Mouse (Mus musculus): ENCODE results near the gene Carmil3. TPM values are rescaled to one million over a fixed set of nuclear protein-coding genes. Genes with fewer than 3 reads are reported as not detected.

Gene Carmil3
- polyA plus RNA-seq, 1 experiment from 2014 or later, result 3.4 TPM

GRCm38 (mm10) chr14:55478651-55479599, 11.5 kb upstream of the Carmil3 start, which contains the start of gene Dhrs4:
TSS of gene Dhrs4 (plus strand) at chr14:55478758.
- no peaks in the 10 kb centered on the region; the same call in 1 of the 2 replicates for H3K4me1 ChIP-seq (ENCODE audit: control insufficient read depth, insufficient read depth, low read length)
- ATAC-seq (ENCODE audit: low read depth), result peak; percentile 98
- peak within 1 kb of the TSS; percentile 71 for H3K4me3 ChIP-seq (ENCODE audit: low read depth, low read length)
- H3K9ac ChIP-seq (ENCODE audit: low read depth, low read length), result peak within 1 kb of the TSS; percentile 77
- H3K9me3 ChIP-seq (ENCODE audit: control insufficient read depth, low read length), result no peaks in the 10 kb centered on the region
- peak within 1 kb of the TSS; percentile 86 for H3K27ac ChIP-seq (replicated peaks; ENCODE audit: low read depth, low read length)
- peak within 1 kb of the TSS; percentile 69 for H3K4me2 ChIP-seq (ENCODE audit: low read depth, low read length)
- DNase-seq (ENCODE audit: low spot score), result peak; percentile 94
- WGBS, result 1% methylated on average over 27 of the region's 38 CpGs
- peaks cover 13% of the 10 kb centered on the region; the same call in 1 of the 2 replicates for H3K36me3 ChIP-seq (ENCODE audit: control insufficient read depth, insufficient read depth, low read length)
- no peaks in the 10 kb centered on the region for H3K27me3 ChIP-seq (replicated peaks; ENCODE audit: control insufficient read depth, insufficient read depth, low read length)

- Histone ChIP-seq H3K4me2 (ENCODE audit: low read depth, low read length) (peak overlapping the region; percentile 69), H3K9me3 (ENCODE audit: control insufficient read depth, low read length) (no peaks in the 10 kb centered on the region), H3K4me3 (ENCODE audit: low read depth, low read length) (0 out of 2 replicates have a peak overlapping the region, but pooled peaks have one; percentile 71), H3K9ac (ENCODE audit: low read depth, low read length) (no peak overlapping the region), H3K27ac (replicated peaks; ENCODE audit: low read depth, low read length) (no peak overlapping the region), H3K27me3 (replicated peaks; ENCODE audit: control insufficient read depth, insufficient read depth, low read length) (no peaks in the 10 kb centered on the region), H3K36me3 (ENCODE audit: control insufficient read depth, insufficient read depth, low read length) (peaks cover 17% of the 10 kb centered on the region; the same call in 1 of the 2 replicates), H3K4me1 (ENCODE audit: control insufficient read depth, insufficient read depth, low read length) (no peaks in the 10 kb centered on the region; the same call in 1 of the 2 replicates)
- DNase-seq (ENCODE audit: low spot score) (no peak), ATAC-seq (ENCODE audit: low read depth) (no peak)
- WGBS, result 90% methylated on average over 10 of the region's 10 CpGs
These were observed 10.8 kb upstream of the Carmil3 start for GRCm38 (mm10) chr14:55479629-55480028.

- Histone ChIP-seq H3K4me2 (ENCODE audit: low read depth, low read length) (no peak overlapping the region), H3K9me3 (ENCODE audit: control insufficient read depth, low read length) (no peaks in the 10 kb centered on the region), H3K27me3 (replicated peaks; ENCODE audit: control insufficient read depth, insufficient read depth, low read length) (no peaks in the 10 kb centered on the region), H3K9ac (ENCODE audit: low read depth, low read length) (no peak overlapping the region), H3K27ac (replicated peaks; ENCODE audit: low read depth, low read length) (no peak overlapping the region), H3K4me1 (ENCODE audit: control insufficient read depth, insufficient read depth, low read length) (no peaks in the 10 kb centered on the region; the same call in 1 of the 2 replicates), H3K4me3 (ENCODE audit: low read depth, low read length) (no peak overlapping the region), H3K36me3 (ENCODE audit: control insufficient read depth, insufficient read depth, low read length) (peaks cover 18% of the 10 kb centered on the region; the same call in 1 of the 2 replicates)
- 78% methylated on average over 5 of the region's 5 CpGs for WGBS
- DNase-seq (ENCODE audit: low spot score) (no peak), ATAC-seq (ENCODE audit: low read depth) (no peak)
These were observed 5.9 kb upstream of the Carmil3 start for GRCm38 (mm10) chr14:55484430-55485085.

- WGBS, result 85% methylated on average over 8 of the region's 8 CpGs
- no peak overlapping the region for H3K27ac ChIP-seq (replicated peaks; ENCODE audit: low read depth, low read length)
- H3K36me3 ChIP-seq (ENCODE audit: control insufficient read depth, insufficient read depth, low read length), result peaks cover 9% of the 10 kb centered on the region; the same call in 1 of the 2 replicates
- H3K27me3 ChIP-seq (replicated peaks; ENCODE audit: control insufficient read depth, insufficient read depth, low read length), result no peaks in the 10 kb centered on the region
- H3K4me1 ChIP-seq (ENCODE audit: control insufficient read depth, insufficient read depth, low read length), result 0 out of 2 replicates have a peak, but pooled peaks cover 3% of the 10 kb centered on the region
- ATAC-seq (ENCODE audit: low read depth) (no peak), DNase-seq (ENCODE audit: low spot score) (no peak)
- H3K4me2 ChIP-seq (ENCODE audit: low read depth, low read length), result no peak overlapping the region
- no peak overlapping the region for H3K4me3 ChIP-seq (ENCODE audit: low read depth, low read length)
- H3K9me3 ChIP-seq (ENCODE audit: control insufficient read depth, low read length), result no peaks in the 10 kb centered on the region
- no peak overlapping the region for H3K9ac ChIP-seq (ENCODE audit: low read depth, low read length)
These were observed 3.6 kb upstream of the Carmil3 start for GRCm38 (mm10) chr14:55486836-55487235.

- DNase-seq (ENCODE audit: low spot score) (peak; percentile 70), ATAC-seq (ENCODE audit: low read depth) (peak; percentile 66)
- Histone ChIP-seq H3K9ac (ENCODE audit: low read depth, low read length) (peak overlapping the region; percentile 72), H3K4me1 (ENCODE audit: control insufficient read depth, insufficient read depth, low read length) (0 out of 2 replicates have a peak, but pooled peaks cover 3% of the 10 kb centered on the region), H3K27me3 (replicated peaks; ENCODE audit: control insufficient read depth, insufficient read depth, low read length) (no peaks in the 10 kb centered on the region), H3K36me3 (ENCODE audit: control insufficient read depth, insufficient read depth, low read length) (no peaks in the 10 kb centered on the region), H3K9me3 (ENCODE audit: control insufficient read depth, low read length) (no peaks in the 10 kb centered on the region), H3K4me2 (ENCODE audit: low read depth, low read length) (peak overlapping the region; percentile 89), H3K4me3 (ENCODE audit: low read depth, low read length) (peak overlapping the region; percentile 70), H3K27ac (replicated peaks; ENCODE audit: low read depth, low read length) (peak overlapping the region; percentile 66)
- 2% methylated on average over 18 of the region's 30 CpGs for WGBS
These were observed 911 bp downstream of the Carmil3 start for GRCm38 (mm10) chr14:55491291-55491833.

- Histone ChIP-seq H3K4me3 (ENCODE audit: low read depth, low read length) (no peak overlapping the region), H3K27ac (replicated peaks; ENCODE audit: low read depth, low read length) (no peak overlapping the region)
- WGBS, result 20% methylated on average over 3 of the region's 3 CpGs
These were observed 1.7 kb downstream of the Carmil3 start for GRCm38 (mm10) chr14:55492103-55492502.

GRCm38 (mm10) chr14:55495509-55496240, 5.2 kb downstream of the Carmil3 start:
- Histone ChIP-seq H3K9ac (ENCODE audit: low read depth, low read length) (no peak overlapping the region), H3K27ac (replicated peaks; ENCODE audit: low read depth, low read length) (no peak overlapping the region), H3K9me3 (ENCODE audit: control insufficient read depth, low read length) (no peaks in the 10 kb centered on the region), H3K4me2 (ENCODE audit: low read depth, low read length) (no peak overlapping the region), H3K36me3 (ENCODE audit: control insufficient read depth, insufficient read depth, low read length) (no peaks in the 10 kb centered on the region), H3K4me1 (ENCODE audit: control insufficient read depth, insufficient read depth, low read length) (0 out of 2 replicates have a peak, but pooled peaks cover 3% of the 10 kb centered on the region), H3K27me3 (replicated peaks; ENCODE audit: control insufficient read depth, insufficient read depth, low read length) (no peaks in the 10 kb centered on the region), H3K4me3 (ENCODE audit: low read depth, low read length) (no peak overlapping the region)
- no peak for DNase-seq (ENCODE audit: low spot score)
- no peak for ATAC-seq (ENCODE audit: low read depth)
- WGBS, result 70% methylated on average over 17 of the region's 20 CpGs

More at GRCm38 (mm10) chr14:55492103-55492502, 1.7 kb downstream of the Carmil3 start:
- ATAC-seq (ENCODE audit: low read depth) (no peak), DNase-seq (ENCODE audit: low spot score) (no peak)
- H3K9ac ChIP-seq (ENCODE audit: low read depth, low read length), result no peak overlapping the region
- 0 out of 2 replicates have a peak, but pooled peaks cover 3% of the 10 kb centered on the region for H3K4me1 ChIP-seq (ENCODE audit: control insufficient read depth, insufficient read depth, low read length)
- no peak overlapping the region for H3K4me2 ChIP-seq (ENCODE audit: low read depth, low read length)
- no peaks in the 10 kb centered on the region for H3K27me3 ChIP-seq (replicated peaks; ENCODE audit: control insufficient read depth, insufficient read depth, low read length)
- no peaks in the 10 kb centered on the region for H3K9me3 ChIP-seq (ENCODE audit: control insufficient read depth, low read length)
- no peaks in the 10 kb centered on the region for H3K36me3 ChIP-seq (ENCODE audit: control insufficient read depth, insufficient read depth, low read length)
